Mouse (Mus musculus): ENCODE measurements around the gene Syngap1. TPM values are rescaled to one million over a fixed set of nuclear protein-coding genes. Genes with fewer than 3 reads are reported as not detected.

The Syngap1 gene
- total RNA-seq, 2 experiments from 2014 or later = 2.2 to 2.8 TPM

Small RNAs within 50 kb of the gene (microRNA-seq; reads per million reads assigned to microRNA genes)
- gene Gm27775 (not detected), gene Mir3083 (1.0 reads per million), gene Mir6968 (3.8 reads per million, percentile 4 among the genes with 10 or more reads in this experiment)

Other genes starting within 250 kb of the Syngap1 start
- 10 to 100 TPM; 37.7 to 47.2 TPM for gene Crebrf, start 225.6 kb upstream of the Syngap1 start, total RNA-seq (2021)
- 10 to 100 TPM; 25.2 to 29.7 TPM for gene Bnip1, start 160.2 kb upstream of the Syngap1 start, total RNA-seq (2021)
- gene Nkx2-5, start 96.2 kb upstream of the Syngap1 start, total RNA-seq (2021) = not detected
- under 1 TPM; 0.37 to 0.43 TPM for gene Kifc5b, start 24.2 kb upstream of the Syngap1 start, total RNA-seq (2021)
- gene Phf1, start 8.2 kb upstream of the Syngap1 start, total RNA-seq (2021) = 10 to 100 TPM in 1 of 2 experiments, 1 to 10 TPM in 1; 8.2 to 11.3 TPM
- 100 to 1,000 TPM; 103 to 109 TPM for gene Cuta, start 1.7 kb upstream of the Syngap1 start, total RNA-seq (2021)
- gene Zbtb9, start 31.9 kb downstream of the Syngap1 start, total RNA-seq (2021) = under 1 TPM; 0.66 TPM
- 10 to 100 TPM; 18.0 to 20.0 TPM for gene Bak1, start 87.8 kb downstream of the Syngap1 start, total RNA-seq (2021)
- 1 to 10 TPM; 1.4 to 2.2 TPM for gene Itpr3, start 116.1 kb downstream of the Syngap1 start, total RNA-seq (2021)
- gene Uqcc2, start 192.7 kb downstream of the Syngap1 start, total RNA-seq (2021) = 100 to 1,000 TPM; 426 to 428 TPM
- gene Ip6k3, start 226.5 kb downstream of the Syngap1 start, total RNA-seq (2021) = 10 to 100 TPM; 29.8 to 66.9 TPM